Mouse (Mus musculus): ENCODE measurements around the gene Npr3.

DNA sequence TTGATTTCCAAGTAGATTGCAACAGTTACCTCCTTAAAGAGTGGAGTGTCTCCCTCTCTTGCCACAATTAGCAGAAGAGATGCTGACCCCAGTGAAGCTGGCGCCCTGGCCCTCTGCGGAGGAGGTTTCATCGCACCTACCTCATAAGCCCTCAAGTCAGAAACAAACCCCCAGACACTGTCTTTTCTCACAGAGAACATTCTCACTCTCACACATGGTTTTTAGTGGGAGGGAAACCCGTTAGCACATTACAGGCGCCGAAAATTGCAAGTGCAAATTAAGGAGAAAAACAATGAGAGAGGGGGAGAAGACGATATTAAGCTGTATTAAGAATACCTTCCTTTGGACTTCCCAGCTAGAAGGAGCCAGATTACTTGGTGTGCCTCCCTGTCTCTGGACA, 44.8 kb downstream of the Npr3 start:
- TF ChIP-seq POLR2A (IDR thresholded peaks at IDR 0.05; ENCODE audit: control insufficient read depth, extremely low read depth, insufficient read depth, low read length, poor library complexity) (no peak), CTCF (IDR thresholded peaks at IDR 0.05; ENCODE audit: borderline replicate concordance, control insufficient read depth, extremely low read depth, insufficient read depth, low read length, poor library complexity) (no peak)
